Comparison of ENCODE assay signal across 8 mouse cellular contexts in genomic region chr3:96593790-96594560, GRCm38 (mm10). TPM values are rescaled to one million over a fixed set of nuclear protein-coding genes. Genes with fewer than 3 reads are reported as not detected.
DNase-seq lines count a peak whose midpoint lies in the region; ATAC-seq and TF ChIP-seq lines count a peak whose summit lies in the region.

Gene Polr3gl (minus strand): TSS chr3:96594181.

- TF ChIP-seq CTCF in left cerebral cortex, adult 2 months (IDR thresholded peaks at IDR 0.05) = no peak; the same call in 1 of the 2 replicates

- intact Hi-C loops in left cerebral cortex, adult 2 months (cut with DNase I) = loop anchor here (1.0 to 5.0 kb wide), 2 partner anchors 14 to 92 kb away; no protein-coding TSS in a partner anchor

- peak; percentile 91 for ATAC-seq in hindbrain, embryonic 16.5 days
- ATAC-seq in megakaryocyte, adult 5-6 weeks (ENCODE audit: poor library complexity, severe bottlenecking) = peak; percentile 98

- DNase-seq in T-cell, adult 2 months (ENCODE audit: low spot score) = peak; percentile 90
- DNase-seq in cerebellum, postnatal 36 days = peak; percentile 96 to 97
- peak; percentile 96 for DNase-seq in gastrocnemius, adult 18-20 months (ENCODE audit: low spot score)
- peak; percentile 93 for DNase-seq in left cerebral cortex, adult 2 months (ENCODE audit: extremely low spot score in 1 of 2, low spot score in 2 of 2)
- peak; percentile 95 to 96 for DNase-seq in right cerebral cortex, adult 2 months (ENCODE audit: low spot score in 2 of 2)
- peak; percentile 95 for DNase-seq in urinary bladder, postnatal 14 days (ENCODE audit: low spot score)

- peak within 1 kb of the TSS; percentile 83 for H3K27ac ChIP-seq in hindbrain, embryonic 16.5 days (ENCODE audit: low read depth, low read length)
- H3K27ac ChIP-seq in left cerebral cortex, adult 2 months = peak within 1 kb of the TSS; percentile 98

- no peaks in the 10 kb centered on the region for H3K9me3 ChIP-seq in hindbrain, embryonic 16.5 days (ENCODE audit: control insufficient read depth, low read length)

- H3K4me2 ChIP-seq in hindbrain, embryonic 16.5 days (ENCODE audit: low read length) = peak within 1 kb of the TSS; percentile 85

- H3K4me1 ChIP-seq in hindbrain, embryonic 16.5 days (ENCODE audit: control insufficient read depth, insufficient read depth, low read depth, low read length) = peaks cover 41% of the 10 kb centered on the region

- H3K9ac ChIP-seq in hindbrain, embryonic 16.5 days (ENCODE audit: low read depth, low read length) = peak within 1 kb of the TSS; percentile 68

- peak within 1 kb of the TSS; percentile 55 for H3K4me3 ChIP-seq in hindbrain, embryonic 16.5 days (ENCODE audit: low read length)
- H3K4me3 ChIP-seq in left cerebral cortex, adult 2 months = peak within 1 kb of the TSS; percentile 73

- H3K27me3 ChIP-seq in hindbrain, embryonic 16.5 days (replicated peaks; ENCODE audit: control insufficient read depth, insufficient read depth, low read length) = no peaks in the 10 kb centered on the region

- H3K36me3 ChIP-seq in hindbrain, embryonic 16.5 days (ENCODE audit: control insufficient read depth, insufficient read depth, low read length) = no peaks in the 10 kb centered on the region

- 0% methylated on average over 38 of the region's 38 CpGs for WGBS in hindbrain, embryonic 16.5 days

RNA-seq across cellular contexts. Expression of gene Polr3gl, which starts in this region (rescaled TPM):
- 10 to 100 TPM; 44.0 to 56.1 TPM for total RNA-seq in gastrocnemius, adult 18-20 months (2021)
- 31.0 and 33.3 TPM in 2 replicates for polyA plus RNA-seq in hindbrain, embryonic 16.5 days (2015; fragmentation: Nextera tagmentation; extraction: Ambion mirVana)
- 10 to 100 TPM; 26.6 to 28.1 TPM for total RNA-seq in left cerebral cortex, adult 2 months (2021)
- total RNA-seq in megakaryocyte, adult 5-6 weeks (2015) = 22.8 and 26.3 TPM in 2 replicates
- 45.6 and 46.4 TPM in 2 replicates for total RNA-seq in megakaryocyte, adult 5-6 weeks (2017)

Comparison
In these comparisons a context has a peak if more than half of its experiments do, and no peak if none do; other contexts are left out.
1. Peak in every context shown above with its lines: DNase-seq, ATAC-seq, H3K4me3 ChIP-seq and H3K27ac ChIP-seq.